ENCODE assay signal across 12 mouse cellular contexts in the genomic region with DNA sequence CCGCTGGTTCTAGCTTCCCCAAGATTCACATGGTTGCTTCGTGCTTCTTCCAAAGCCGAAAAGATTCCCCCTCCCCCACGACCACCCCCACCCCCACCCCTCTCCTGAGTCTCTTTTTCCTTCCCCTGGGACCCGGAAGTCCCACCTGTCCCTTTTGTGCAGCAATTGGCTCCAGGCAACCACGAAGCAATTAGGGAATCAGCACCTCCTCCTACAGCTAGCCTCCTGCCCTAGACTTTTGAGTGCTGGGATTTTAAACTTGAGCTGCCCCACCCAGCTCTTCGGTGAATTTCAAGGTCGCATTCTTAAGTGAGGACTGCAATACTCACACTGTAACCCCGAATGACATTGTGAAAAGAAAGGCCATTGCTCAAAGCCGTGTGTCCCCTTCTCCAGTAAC.
"Had no signal": no experiment of that assay in that cellular context is flagged by ENCODE, and none has a peak within 500 bp of the region (broad histone marks: within the 10 kb centered on the region; RNA-seq: fewer than 3 reads in every experiment).

No protein-coding gene starts in this region.

- H3K9ac ChIP-seq: liver, embryonic 13.5 days; lung, embryonic 14.5 days had no signal

- H3K4me1 ChIP-seq: liver, embryonic 13.5 days had no signal

- H3K36me3 ChIP-seq: liver, embryonic 13.5 days had no signal

- H3K27me3 ChIP-seq: liver, embryonic 13.5 days had no signal

- H3K4me3 ChIP-seq: liver, embryonic 13.5 days had no signal

- H3K27ac ChIP-seq: liver, embryonic 13.5 days had no signal

- H3K9me3 ChIP-seq: liver, embryonic 13.5 days had no signal

- H3K4me2 ChIP-seq: liver, embryonic 13.5 days; lung, embryonic 14.5 days; midbrain, embryonic 11.5 days had no signal

- DNase-seq: kidney, adult 9 months; kidney, postnatal 14 days; kidney, postnatal 4 days; liver, embryonic 13.5 days; lung, embryonic 14.5 days; lung, postnatal 10 days; lung, postnatal 36 days; midbrain, embryonic 14.5 days; thymus, adult 2 months; thymus, postnatal 14 days; thymus, postnatal 4 days had no signal
